Mouse (Mus musculus): ENCODE data around the gene Dolpp1. TPM values are rescaled to one million over a fixed set of nuclear protein-coding genes. Genes with fewer than 3 reads are reported as not detected.
A peak's percentile ranks its signal among the peaks of the same experiment; 100 is the strongest.

Dolpp1 gene
- polyA plus RNA-seq, 1 experiment from 2014 or later, result 26.1 TPM

- no peaks in the 10 kb centered on the region for H3K9me3 ChIP-seq (ENCODE audit: low read length)
- no peak overlapping the region for H3K9ac ChIP-seq (replicated peaks; ENCODE audit: low read depth)
- no peaks in the 10 kb centered on the region for H3K27me3 ChIP-seq (replicated peaks; ENCODE audit: insufficient read depth, low read length)
- no peak for TF ChIP-seq CTCF (IDR thresholded peaks at IDR 0.05)
- TF ChIP-seq EP300 (IDR thresholded peaks at IDR 0.05), result no peak
- H3K4me3 ChIP-seq (ENCODE audit: low read depth, low read length), result no peak overlapping the region
- H3K4me1 ChIP-seq (ENCODE audit: insufficient read depth, low read depth, low read length), result peaks cover 12% of the 10 kb centered on the region; the same call in 1 of the 2 replicates
- 89% methylated on average over 5 of the region's 5 CpGs for WGBS
- ATAC-seq, result no peak
- no peak overlapping the region for H3K27ac ChIP-seq (ENCODE audit: low read length)
- H3K36me3 ChIP-seq (ENCODE audit: insufficient read depth, low read length), result peaks cover 27% of the 10 kb centered on the region; the same call in 1 of the 2 replicates
- no peak overlapping the region for H3K4me2 ChIP-seq (replicated peaks; ENCODE audit: low read depth, low read length)
- DNase-seq (ENCODE audit: low spot score), result no peak
Observed at GRCm38 (mm10) chr2:30409454-30410176, 17.6 kb downstream of the Dolpp1 start.

- Histone ChIP-seq H3K36me3 (ENCODE audit: insufficient read depth, low read length) (peaks cover 8% of the 10 kb centered on the region; the same call in 1 of the 2 replicates), H3K4me3 (ENCODE audit: low read depth, low read length) (no peak overlapping the region), H3K9me3 (ENCODE audit: low read length) (no peaks in the 10 kb centered on the region), H3K27ac (ENCODE audit: low read length) (no peak overlapping the region), H3K27me3 (replicated peaks; ENCODE audit: insufficient read depth, low read length) (no peaks in the 10 kb centered on the region), H3K4me1 (ENCODE audit: insufficient read depth, low read depth, low read length) (peaks cover 14% of the 10 kb centered on the region; the same call in 1 of the 2 replicates), H3K4me2 (replicated peaks; ENCODE audit: low read depth, low read length) (peak overlapping the region; percentile 86), H3K9ac (replicated peaks; ENCODE audit: low read depth) (no peak overlapping the region)
- no peak for TF ChIP-seq EP300 (IDR thresholded peaks at IDR 0.05)
- TF ChIP-seq CTCF (IDR thresholded peaks at IDR 0.05), result no peak
- DNase-seq (ENCODE audit: low spot score), result peak; percentile 21
- WGBS, result 69% methylated on average over 15 of the region's 16 CpGs
- ATAC-seq, result no peak
Observed at GRCm38 (mm10) chr2:30413038-30413973, 21.3 kb downstream of the Dolpp1 start.

GRCm38 (mm10) chr2:30414101-30414500, 22.0 kb downstream of the Dolpp1 start:
- DNase-seq (ENCODE audit: low spot score), result peak; percentile 44
- H3K9ac ChIP-seq (replicated peaks; ENCODE audit: low read depth), result no peak overlapping the region
- H3K4me1 ChIP-seq (ENCODE audit: insufficient read depth, low read depth, low read length), result peaks cover 14% of the 10 kb centered on the region; the same call in 1 of the 2 replicates
- 77% methylated on average over 4 of the region's 4 CpGs for WGBS
- H3K27me3 ChIP-seq (replicated peaks; ENCODE audit: insufficient read depth, low read length), result no peaks in the 10 kb centered on the region
- no peak overlapping the region for H3K27ac ChIP-seq (ENCODE audit: low read length)
- TF ChIP-seq EP300 (IDR thresholded peaks at IDR 0.05) (no peak), CTCF (IDR thresholded peaks at IDR 0.05) (no peak)
- H3K4me2 ChIP-seq (replicated peaks; ENCODE audit: low read depth, low read length), result peak overlapping the region; percentile 86
- H3K36me3 ChIP-seq (ENCODE audit: insufficient read depth, low read length), result peaks cover 8% of the 10 kb centered on the region; the same call in 1 of the 2 replicates
- no peaks in the 10 kb centered on the region for H3K9me3 ChIP-seq (ENCODE audit: low read length)
- H3K4me3 ChIP-seq (ENCODE audit: low read depth, low read length), result peak overlapping the region; percentile 67; the same call in 1 of the 2 replicates
- ATAC-seq, result no peak

- Histone ChIP-seq H3K27ac (ENCODE audit: low read length) (peak overlapping the region; percentile 72; the same call in 1 of the 2 replicates), H3K9ac (replicated peaks; ENCODE audit: low read depth) (peak overlapping the region; percentile 77), H3K9me3 (ENCODE audit: low read length) (no peaks in the 10 kb centered on the region), H3K27me3 (replicated peaks; ENCODE audit: insufficient read depth, low read length) (no peaks in the 10 kb centered on the region), H3K4me3 (ENCODE audit: low read depth, low read length) (peak overlapping the region; percentile 67), H3K36me3 (ENCODE audit: insufficient read depth, low read length) (peaks cover 8% of the 10 kb centered on the region; the same call in 1 of the 2 replicates), H3K4me2 (replicated peaks; ENCODE audit: low read depth, low read length) (peak overlapping the region; percentile 86), H3K4me1 (ENCODE audit: insufficient read depth, low read depth, low read length) (peaks cover 14% of the 10 kb centered on the region; the same call in 1 of the 2 replicates)
- WGBS, result 51% methylated on average over 5 of the region's 5 CpGs
- no peak for TF ChIP-seq EP300 (IDR thresholded peaks at IDR 0.05)
- TF ChIP-seq CTCF (IDR thresholded peaks at IDR 0.05), result no peak
- DNase-seq (ENCODE audit: low spot score), result no peak
- no peak for ATAC-seq
Observed at GRCm38 (mm10) chr2:30414681-30415080, 22.6 kb downstream of the Dolpp1 start.

- H3K9me3 ChIP-seq (ENCODE audit: low read length), result no peaks in the 10 kb centered on the region
- H3K36me3 ChIP-seq (ENCODE audit: insufficient read depth, low read length), result peaks cover 8% of the 10 kb centered on the region; the same call in 1 of the 2 replicates
- H3K4me2 ChIP-seq (replicated peaks; ENCODE audit: low read depth, low read length), result peak within 1 kb of the TSS; percentile 86
- H3K4me3 ChIP-seq (ENCODE audit: low read depth, low read length), result peak within 1 kb of the TSS; percentile 67
- H3K9ac ChIP-seq (replicated peaks; ENCODE audit: low read depth), result peak within 1 kb of the TSS; percentile 77
- no peaks in the 10 kb centered on the region for H3K27me3 ChIP-seq (replicated peaks; ENCODE audit: insufficient read depth, low read length)
- peaks cover 14% of the 10 kb centered on the region; the same call in 1 of the 2 replicates for H3K4me1 ChIP-seq (ENCODE audit: insufficient read depth, low read depth, low read length)
- DNase-seq (ENCODE audit: low spot score) (peak; percentile 96), ATAC-seq (peak; percentile 95)
- H3K27ac ChIP-seq (ENCODE audit: low read length), result peak within 1 kb of the TSS; percentile 72
- TF ChIP-seq EP300 (IDR thresholded peaks at IDR 0.05) (no peak), CTCF (IDR thresholded peaks at IDR 0.05) (no peak; the same call in 1 of the 2 replicates)
- 3% methylated on average over 56 of the region's 58 CpGs for WGBS
Observed at GRCm38 (mm10) chr2:30415157-30415935, 23.3 kb downstream of the Dolpp1 start, which contains the start of gene Crat. Gene Crat (minus strand): TSS chr2:30415813.

Data from lung, postnatal 0 days (tissue).